Mouse (Mus musculus) hindbrain, embryonic 16.5 days (tissue): ENCODE results near the gene Mt1. TPM values are rescaled to one million over a fixed set of nuclear protein-coding genes. Genes with fewer than 3 reads are reported as not detected.

ENCODE experiments used
- ATAC-seq: fragments of 200-750 bp; cut with Nextera tagmentation; 2 replicates; pipeline ENCODE4 v1.8.0; 2017; ENCODE audit warnings: moderate TSS enrichment, moderate library complexity
- H3K27ac ChIP-seq: fragments of 300-500 bp; sonication (generic); 2 replicates; pipeline ENCODE4 v1.5.1; 2014; ENCODE audit warnings: low read depth, mild to moderate bottlenecking, control low read depth, low read length, moderate library complexity
- H3K27me3 ChIP-seq: fragments of 300-500 bp; sonication (generic); replicated peaks from 2 replicates; pipeline ENCODE4 v1.6.1; 2014; ENCODE audit warnings: low read length; ENCODE audit not compliant: control insufficient read depth, insufficient read depth
- H3K36me3 ChIP-seq: fragments of 300-500 bp; sonication (generic); 2 replicates; pipeline ENCODE4 v1.6.1; 2014; ENCODE audit warnings: mild to moderate bottlenecking, low read length, moderate library complexity, mixed read lengths; ENCODE audit not compliant: control insufficient read depth, insufficient read depth
- H3K4me1 ChIP-seq: fragments of 300-500 bp; sonication (generic); 2 replicates; pipeline ENCODE4 v1.6.1; 2014; ENCODE audit warnings: low read depth, low read length; ENCODE audit not compliant: control insufficient read depth, insufficient read depth
- H3K4me2 ChIP-seq: fragments of 300-500 bp; sonication (generic); 2 replicates; pipeline ENCODE4 v1.6.1; 2014; ENCODE audit warnings: mild to moderate bottlenecking, low read length, control low read depth, moderate library complexity
- H3K4me3 ChIP-seq: fragments of 300-500 bp; sonication (generic); 2 replicates; pipeline ENCODE4 v1.5.1; 2014; ENCODE audit warnings: mild to moderate bottlenecking, low read length, control low read depth, moderate library complexity
- H3K9ac ChIP-seq: fragments of 300-500 bp; sonication (generic); 2 replicates; pipeline ENCODE4 v1.6.1; 2014; ENCODE audit warnings: low read depth, mild to moderate bottlenecking, control low read depth, low read length, moderate library complexity
- H3K9me3 ChIP-seq: fragments of 300-500 bp; sonication (generic); 2 replicates; pipeline ENCODE4 v1.6.1; 2014; ENCODE audit warnings: mild to moderate bottlenecking, low read length, moderate library complexity; ENCODE audit not compliant: control insufficient read depth
- WGBS: fragments of 180-500 bp; shearing (Covaris S2); extraction: QIAGEN DNeasy Blood & Tissue Kit; methylation state at CpG from one replicate; pipeline ENCODE4 v1.1.7; 2014; 5-methylcytosine and 5-hydroxymethylcytosine counted together
- polyA plus RNA-seq: library from polyadenylated mRNA; unstranded; fragments of >200 nt; fragmentation: Nextera tagmentation; extraction: Ambion mirVana; gene quantifications from 2 replicates; pipeline ENCODE4 v1.2.1, GENCODE M21; 2015

Gene Mt1
- polyA plus RNA-seq, 1 experiment from 2014 or later = 210 TPM

- H3K27ac ChIP-seq = peak overlapping the region; percentile 9; the same call in 1 of the 2 replicates
- H3K36me3 ChIP-seq = no peaks in the 10 kb centered on the region
- 62% methylated on average over 6 of the region's 6 CpGs for WGBS
- ATAC-seq = no peak
- peak overlapping the region; percentile 73 for H3K4me3 ChIP-seq
- H3K4me1 ChIP-seq = peaks cover 20% of the 10 kb centered on the region
- H3K27me3 ChIP-seq = no peaks in the 10 kb centered on the region
- peak overlapping the region; percentile 59 for H3K4me2 ChIP-seq
- peak overlapping the region; percentile 9; the same call in 1 of the 2 replicates for H3K9ac ChIP-seq
- no peaks in the 10 kb centered on the region for H3K9me3 ChIP-seq
These were observed 34.9 kb downstream of the Mt1 start for GRCm38 (mm10) chr8:94213819-94214218.

- WGBS = under 1% methylated on average over 62 of the region's 68 CpGs
- peak within 1 kb of the TSS; percentile 59 for H3K4me2 ChIP-seq
- no peaks in the 10 kb centered on the region for H3K27me3 ChIP-seq
- peak within 1 kb of the TSS; percentile 79 for H3K27ac ChIP-seq
- peak within 1 kb of the TSS; percentile 75 for H3K9ac ChIP-seq
- no peaks in the 10 kb centered on the region for H3K36me3 ChIP-seq
- peaks cover 20% of the 10 kb centered on the region for H3K4me1 ChIP-seq
- H3K4me3 ChIP-seq = peak within 1 kb of the TSS; percentile 73
- peak; percentile 97 for ATAC-seq
- no peaks in the 10 kb centered on the region for H3K9me3 ChIP-seq
These were observed 35.6 kb downstream of the Mt1 start, which contains the start of gene Nup93 for GRCm38 (mm10) chr8:94214252-94215173. Gene Nup93, plus strand, starts transcription at chr8:94214564.

GRCm38 (mm10) chr8:94227381-94227939 lies 48.6 kb downstream of the Mt1 start:
- no peak for ATAC-seq
- no peaks in the 10 kb centered on the region for H3K4me1 ChIP-seq
- no peaks in the 10 kb centered on the region for H3K9me3 ChIP-seq
- H3K9ac ChIP-seq = no peak overlapping the region
- H3K27ac ChIP-seq = no peak overlapping the region
- no peak overlapping the region for H3K4me3 ChIP-seq
- H3K36me3 ChIP-seq = no peaks in the 10 kb centered on the region
- H3K27me3 ChIP-seq = no peaks in the 10 kb centered on the region
- 86% methylated on average over 7 of the region's 7 CpGs for WGBS
- no peak overlapping the region for H3K4me2 ChIP-seq

Other genes starting within 250 kb of the Mt1 start
- gene Amfr, start 166.2 kb upstream of the Mt1 start, polyA plus RNA-seq = 57.4 and 71.5 TPM in 2 replicates
- gene Nudt21, start 142.1 kb upstream of the Mt1 start, polyA plus RNA-seq = 77.1 and 78.7 TPM in 2 replicates
- gene Ogfod1, start 141.9 kb upstream of the Mt1 start, polyA plus RNA-seq = 15.8 and 16.2 TPM in 2 replicates
- gene Bbs2, start 80.2 kb upstream of the Mt1 start, polyA plus RNA-seq = 18.0 and 22.0 TPM in 2 replicates
- gene Mt4, start 41.9 kb upstream of the Mt1 start, polyA plus RNA-seq = not detected in 2 replicates
- gene Mt3, start 26.5 kb upstream of the Mt1 start, polyA plus RNA-seq = 242 and 317 TPM in 2 replicates
- 30.4 and 53.8 TPM in 2 replicates for gene Mt2, start 6.4 kb upstream of the Mt1 start, polyA plus RNA-seq
- 54.0 and 62.1 TPM in 2 replicates for gene Nup93, start 35.5 kb downstream of the Mt1 start, polyA plus RNA-seq
- 0.11 and 0.21 TPM in 2 replicates for gene Slc12a3, start 150.1 kb downstream of the Mt1 start, polyA plus RNA-seq
- gene Herpud1, start 207.4 kb downstream of the Mt1 start, polyA plus RNA-seq = 71.3 and 77.9 TPM in 2 replicates